Mouse (Mus musculus) brain, adult 2 months (tissue): ENCODE results near the gene Rfx4.

Experiments used
- DNase-seq: peaks from one replicate; pipeline ENCODE4 v3.0.0; 2011; ENCODE audit warnings: low read depth, low spot score

Rfx4 gene

GRCm38 (mm10) chr10:84867577-84867976 lies 111.7 kb downstream of the Rfx4 start:
- no peak for DNase-seq

- peak; percentile 12 for DNase-seq
Measured at GRCm38 (mm10) chr10:84871285-84871684, 115.4 kb downstream of the Rfx4 start.

GRCm38 (mm10) chr10:84871921-84872320 lies 116.1 kb downstream of the Rfx4 start:
- no peak for DNase-seq

- DNase-seq: no peak
Measured at GRCm38 (mm10) chr10:84879823-84880571, 124.1 kb downstream of the Rfx4 start.

- DNase-seq: no peak
Measured at GRCm38 (mm10) chr10:84882528-84882927, 126.7 kb downstream of the Rfx4 start.

- no peak for DNase-seq
Measured at GRCm38 (mm10) chr10:84885341-84885884, 129.6 kb downstream of the Rfx4 start.

GRCm38 (mm10) chr10:84886221-84886627 lies 130.4 kb downstream of the Rfx4 start:
- DNase-seq: peak; percentile 31

- DNase-seq: no peak
Measured at GRCm38 (mm10) chr10:84886785-84887184, 130.9 kb downstream of the Rfx4 start.

- no peak for DNase-seq
Measured at GRCm38 (mm10) chr10:84889096-84889846, 133.4 kb downstream of the Rfx4 start.

- peak; percentile 84 for DNase-seq
Measured at GRCm38 (mm10) chr10:84895810-84896358, 140.0 kb downstream of the Rfx4 start.

GRCm38 (mm10) chr10:84896941-84897930 lies 141.4 kb downstream of the Rfx4 start:
- DNase-seq: peak; percentile 67

GRCm38 (mm10) chr10:84898144-84898979 lies 142.5 kb downstream of the Rfx4 start:
- no peak for DNase-seq

- no peak for DNase-seq
Measured at GRCm38 (mm10) chr10:84901676-84902075, 145.8 kb downstream of the Rfx4 start.

GRCm38 (mm10) chr10:84902213-84902612 lies 146.4 kb downstream of the Rfx4 start:
- DNase-seq: peak; percentile 47

- peak; percentile 70 for DNase-seq
Measured at GRCm38 (mm10) chr10:84903307-84903706, 147.4 kb downstream of the Rfx4 start.

- DNase-seq: peak; percentile 73
Measured at GRCm38 (mm10) chr10:84903742-84904141, 147.9 kb downstream of the Rfx4 start.

- peak; percentile 62 for DNase-seq
Measured at GRCm38 (mm10) chr10:84906895-84907294, 151.0 kb downstream of the Rfx4 start.

GRCm38 (mm10) chr10:84908006-84908405 lies 152.1 kb downstream of the Rfx4 start:
- DNase-seq: no peak

GRCm38 (mm10) chr10:84908471-84908870 lies 152.6 kb downstream of the Rfx4 start:
- DNase-seq: no peak
